Mouse (Mus musculus) liver, embryonic 14.5 days (tissue): ENCODE measurements around the gene Edf1. TPM values are rescaled to one million over a fixed set of nuclear protein-coding genes. Genes with fewer than 3 reads are reported as not detected.

Source experiments
- ATAC-seq: fragments of 200-750 bp; cut with Nextera tagmentation; 2 replicates; pipeline ENCODE4 v1.8.0; 2017; ENCODE audit warnings: moderate number of reproducible peaks, mild to moderate bottlenecking, moderate library complexity; ENCODE audit not compliant: insufficient read depth
- DNase-seq, 3 experiments: peaks; one replicate each; pipeline ENCODE4 v3.0.0-alpha.2; 2012 to 2013; ENCODE audit warnings: low read depth in 3 of 3, low spot score in 3 of 3
- H3K27ac ChIP-seq: fragments of 300-500 bp; sonication (generic); 2 replicates; pipeline ENCODE4 v1.5.1; 2014; ENCODE audit warnings: moderate library complexity, mild to moderate bottlenecking, control low read depth, inconsistent platforms
- H3K27me3 ChIP-seq: fragments of 300-500 bp; sonication (generic); 2 replicates; pipeline ENCODE4 v1.6.1; 2014; ENCODE audit warnings: mild to moderate bottlenecking, low read length, moderate library complexity; ENCODE audit not compliant: control insufficient read depth, insufficient read depth
- H3K36me3 ChIP-seq: fragments of 300-500 bp; sonication (generic); replicated peaks from 2 replicates; pipeline ENCODE4 v1.6.1; 2014; ENCODE audit warnings: low read depth; ENCODE audit not compliant: control insufficient read depth, insufficient read depth
- H3K4me1 ChIP-seq, 2 experiments: fragments of 200-500 bp in 1 of 2; fragments of 300-500 bp in 1 of 2; sonication (generic) in 1 of 2; replicated peaks; 2 replicates each; pipeline ENCODE4 v1.6.1; 2012 to 2014; ENCODE audit warnings: antibody characterized with exemption in 1 of 2, inconsistent platforms in 1 of 2, low read length in 1 of 2; ENCODE audit not compliant: control insufficient read depth in 2 of 2, insufficient read depth in 2 of 2
- H3K4me2 ChIP-seq: fragments of 300-500 bp; sonication (generic); 2 replicates; pipeline ENCODE4 v1.6.1; 2014; ENCODE audit warnings: low read depth, mild to moderate bottlenecking, control low read depth, moderate library complexity
- H3K4me3 ChIP-seq, 2 experiments: fragments of 200-500 bp in 1 of 2; fragments of 300-500 bp in 1 of 2; sonication (generic) in 1 of 2; 2 replicates each; pipeline ENCODE4 v1.5.1; 2012 to 2014; ENCODE audit warnings: low read depth in 2 of 2, low read length in 2 of 2, mild to moderate bottlenecking in 2 of 2, control low read depth in 1 of 2, inconsistent platforms in 1 of 2, moderate library complexity in 1 of 2; ENCODE audit not compliant: insufficient read depth in 1 of 2
- H3K9ac ChIP-seq: fragments of 300-500 bp; sonication (generic); replicated peaks from 2 replicates; pipeline ENCODE4 v1.6.1; 2014; ENCODE audit warnings: mild to moderate bottlenecking, control low read depth, moderate library complexity
- H3K9me3 ChIP-seq: fragments of 300-500 bp; sonication (generic); 2 replicates; pipeline ENCODE4 v1.6.1; 2016; ENCODE audit warnings: low read length, mixed read lengths; ENCODE audit not compliant: control insufficient read depth
- CTCF ChIP-seq: IDR thresholded peaks from 2 replicates; pipeline ENCODE4 v1.5.1; 2016; ENCODE audit warnings: antibody characterized with exemption, low read depth, control low read depth
- EP300 ChIP-seq: IDR thresholded peaks from 2 replicates; pipeline ENCODE4 v1.6.1; 2016; ENCODE audit warnings: antibody characterized with exemption, low read depth
- WGBS: fragments of 180-500 bp; shearing (Covaris S2); extraction: QIAGEN DNeasy Blood & Tissue Kit; methylation state at CpG from one replicate; pipeline ENCODE4 v1.1.7; 2014; ENCODE audit not compliant: insufficient replicate concordance; 5-methylcytosine and 5-hydroxymethylcytosine counted together
- polyA plus RNA-seq, 2 experiments: library from polyadenylated mRNA; depleted of rRNA in 1 of 2; stranded (reverse) in 1 of 2; unstranded in 1 of 2; fragments of >200 nt; fragmentation: Nextera tagmentation in 1 of 2; extraction: Ambion mirVana in 1 of 2; gene quantifications; 2 replicates each; pipeline versions ENCODE4 v1.2.1 to v1.2.3; 2012 to 2014

Gene Edf1
- polyA plus RNA-seq, 2 experiments, result 104 to 192 TPM

DNA sequence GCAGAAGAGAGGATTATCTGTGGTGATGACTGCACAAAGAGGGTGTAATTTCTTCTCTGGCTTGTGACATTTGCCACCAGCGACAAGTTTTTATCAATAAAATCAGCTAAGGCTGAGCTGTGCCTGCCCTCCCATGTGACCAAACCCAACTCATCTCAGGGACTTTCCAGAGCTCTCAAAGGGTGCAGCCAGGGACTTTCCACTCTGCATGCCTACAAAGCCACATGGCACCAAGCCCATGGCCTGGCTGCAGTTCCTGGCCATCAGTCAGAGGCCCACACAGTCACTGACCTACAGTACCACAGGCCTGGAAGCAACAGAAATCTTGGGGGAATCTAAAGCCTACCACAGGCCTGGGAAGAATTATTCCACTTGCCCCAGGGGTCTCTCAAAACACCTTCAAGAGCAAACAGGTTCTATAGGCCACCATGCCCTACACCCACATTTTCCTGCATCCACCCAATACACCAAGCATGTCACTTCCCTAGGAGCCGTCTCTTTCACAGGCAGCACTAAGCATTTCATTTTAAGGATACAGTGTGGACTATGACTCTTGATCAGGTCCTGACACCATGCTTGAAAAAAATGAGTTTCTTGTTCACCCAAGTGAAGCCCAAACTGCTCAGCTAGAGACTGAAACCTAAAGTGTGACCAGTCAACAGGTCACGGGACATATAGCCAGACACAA is 23.3 kb upstream of the Edf1 start:
- ATAC-seq, result no peak
- H3K36me3 ChIP-seq, result peaks cover 24% of the 10 kb centered on the region
- DNase-seq, result peak in 1 of 3 experiments; percentile 48
- no peak overlapping the region for H3K9ac ChIP-seq
- no peaks in the 10 kb centered on the region for H3K9me3 ChIP-seq
- no peaks in the 10 kb centered on the region for H3K27me3 ChIP-seq
- 0 out of 4 replicates have a peak, but pooled peaks cover 0 to 2% of the 10 kb centered on the region in 2 experiments for H3K4me1 ChIP-seq
- H3K4me2 ChIP-seq, result no peak overlapping the region
- 61% methylated on average over 3 of the region's 3 CpGs for WGBS
- H3K27ac ChIP-seq, result no peak overlapping the region
- TF ChIP-seq CTCF (no peak), EP300 (no peak)
- no peak overlapping the region for H3K4me3 ChIP-seq

DNA sequence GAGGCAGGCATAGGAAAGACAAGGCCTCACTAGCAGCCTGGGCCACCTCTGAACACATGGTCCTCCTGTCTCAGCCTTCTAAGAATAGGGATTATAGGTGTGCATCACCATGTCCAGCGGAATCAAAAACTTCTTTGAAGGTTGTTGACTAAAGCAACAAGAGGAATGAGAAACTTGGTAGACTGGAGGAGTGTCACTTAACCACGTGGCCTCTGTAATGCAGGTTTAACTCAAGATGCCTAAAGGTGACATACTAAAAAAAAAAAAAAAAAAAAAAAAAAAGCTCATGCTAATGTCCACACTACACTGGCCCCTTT is 22.8 kb upstream of the Edf1 start:
- 91% methylated on average over 2 of the region's 2 CpGs for WGBS
- H3K27ac ChIP-seq, result no peak overlapping the region
- H3K36me3 ChIP-seq, result peaks cover 23% of the 10 kb centered on the region

DNA sequence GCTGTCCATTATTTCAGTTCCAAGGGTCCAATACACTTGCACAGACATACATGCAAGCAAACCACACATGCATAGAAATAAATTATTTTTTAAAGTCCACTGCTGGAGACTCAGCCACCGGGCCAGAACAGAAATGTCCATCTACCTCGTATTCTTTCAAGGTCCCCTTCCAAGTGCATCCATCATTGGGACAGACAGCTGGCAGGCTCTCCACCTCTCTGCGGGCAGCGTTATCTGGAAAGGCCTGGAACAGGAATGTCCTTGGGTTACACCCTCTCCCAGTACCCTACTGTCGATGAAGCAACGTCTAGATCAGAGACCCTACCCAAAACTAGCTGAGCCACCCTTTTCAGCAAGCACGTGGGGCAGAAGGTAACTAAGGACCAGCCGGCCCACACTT is 21.1 kb upstream of the Edf1 start:
- no peak overlapping the region for H3K9ac ChIP-seq
- no peak for DNase-seq
- TF ChIP-seq CTCF, result no peak
- TF ChIP-seq EP300, result no peak
- no peak overlapping the region for H3K4me3 ChIP-seq
- no peaks in the 10 kb centered on the region for H3K9me3 ChIP-seq
- peaks cover 14% of the 10 kb centered on the region for H3K36me3 ChIP-seq
- no peak overlapping the region for H3K4me2 ChIP-seq
- no peak for ATAC-seq
- no peaks in the 10 kb centered on the region for H3K27me3 ChIP-seq
- 88% methylated on average over 8 of the region's 8 CpGs for WGBS
- no peak overlapping the region for H3K27ac ChIP-seq
- 0 out of 4 replicates have a peak, but pooled peaks cover 0 to 2% of the 10 kb centered on the region in 2 experiments for H3K4me1 ChIP-seq

More for the DNA sequence above, 22.8 kb upstream of the Edf1 start:
- Histone ChIP-seq H3K4me3 (no peak overlapping the region), H3K9ac (no peak overlapping the region), H3K27me3 (no peaks in the 10 kb centered on the region), H3K4me1 (0 out of 4 replicates have a peak, but pooled peaks cover 0 to 2% of the 10 kb centered on the region in 2 experiments), H3K4me2 (no peak overlapping the region), H3K9me3 (no peaks in the 10 kb centered on the region)
- TF ChIP-seq EP300 (no peak), CTCF (no peak)
- ATAC-seq (no peak), DNase-seq (no peak)

DNA sequence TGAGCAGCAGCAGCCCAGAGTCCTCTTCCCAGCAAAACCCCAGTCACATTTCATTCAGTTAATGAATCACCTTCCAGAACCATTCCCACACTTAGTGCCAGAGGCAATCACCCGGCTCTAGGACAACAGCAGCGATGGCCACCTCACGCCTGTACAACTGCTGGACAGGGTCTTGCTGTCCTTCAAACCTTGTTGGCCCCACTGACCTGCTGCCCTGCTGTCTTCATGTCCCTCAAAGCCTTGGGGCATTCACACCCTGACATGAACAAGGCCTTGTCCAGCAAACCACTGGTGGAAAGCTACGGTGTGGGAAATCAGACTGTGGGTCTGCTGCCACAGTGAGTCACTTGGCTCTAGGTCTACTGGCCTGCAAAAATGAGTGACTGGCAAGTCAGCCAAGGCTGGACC is 17.1 kb upstream of the Edf1 start:
- peaks cover 0 to 6% of the 10 kb centered on the region in 2 experiments; a peak in 1 of 4 replicates for H3K4me1 ChIP-seq
- TF ChIP-seq EP300 (no peak), CTCF (no peak)
- no peak overlapping the region for H3K27ac ChIP-seq
- no peak overlapping the region for H3K4me2 ChIP-seq
- no peaks in the 10 kb centered on the region for H3K9me3 ChIP-seq
- no peak overlapping the region for H3K9ac ChIP-seq
- peaks cover 15% of the 10 kb centered on the region for H3K36me3 ChIP-seq
- H3K27me3 ChIP-seq, result no peaks in the 10 kb centered on the region
- WGBS, result 86% methylated on average over 4 of the region's 4 CpGs
- H3K4me3 ChIP-seq, result no peak overlapping the region
- DNase-seq (no peak), ATAC-seq (no peak)

DNA sequence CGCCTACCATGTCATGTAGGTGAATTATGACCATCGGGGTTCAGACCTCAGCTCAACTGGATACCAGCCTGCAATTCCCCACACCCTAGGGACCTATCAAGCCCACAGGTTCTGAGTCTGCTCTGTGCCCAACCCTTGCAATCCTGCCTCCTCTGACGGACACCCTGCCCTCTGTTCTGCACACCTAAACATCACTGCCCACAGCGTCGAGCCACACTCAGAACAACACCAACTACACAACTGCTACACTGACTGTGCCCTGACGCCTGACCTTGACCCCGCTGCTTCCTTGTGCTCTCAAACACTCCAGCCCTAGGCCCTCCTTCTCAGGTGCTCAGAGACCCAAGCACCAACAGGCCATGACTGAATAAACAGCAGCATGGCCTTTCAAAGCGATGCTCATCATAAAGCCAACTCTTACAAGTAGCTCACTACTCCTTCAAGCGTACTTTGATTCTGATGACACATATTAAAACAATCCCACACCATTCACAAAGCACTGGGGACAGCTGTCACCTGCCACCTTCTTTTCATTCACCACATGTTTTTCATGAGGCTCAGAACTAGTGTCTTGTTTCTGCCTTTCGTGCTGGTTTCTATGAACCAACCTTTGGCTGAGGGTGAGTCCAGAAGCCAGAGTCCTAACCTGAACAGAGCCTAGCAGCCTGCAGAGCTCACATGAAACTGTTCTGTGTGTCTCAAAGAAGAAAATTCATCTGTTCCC is 15.8 kb upstream of the Edf1 start:
- peaks cover 4% of the 10 kb centered on the region for H3K36me3 ChIP-seq
- no peaks in the 10 kb centered on the region for H3K27me3 ChIP-seq
- no peak overlapping the region for H3K9ac ChIP-seq
- peaks cover 5 to 11% of the 10 kb centered on the region in 2 experiments for H3K4me1 ChIP-seq
- H3K9me3 ChIP-seq, result no peaks in the 10 kb centered on the region
- H3K4me3 ChIP-seq, result no peak overlapping the region
- ATAC-seq, result no peak
- no peak for DNase-seq
- WGBS, result 77% methylated on average over 10 of the region's 10 CpGs
- H3K27ac ChIP-seq, result no peak overlapping the region
- no peak for TF ChIP-seq EP300
- TF ChIP-seq CTCF, result no peak
- H3K4me2 ChIP-seq, result no peak overlapping the region
